Mouse (Mus musculus): Measurements from ENCODE around the gene Phldb3.

DNA sequence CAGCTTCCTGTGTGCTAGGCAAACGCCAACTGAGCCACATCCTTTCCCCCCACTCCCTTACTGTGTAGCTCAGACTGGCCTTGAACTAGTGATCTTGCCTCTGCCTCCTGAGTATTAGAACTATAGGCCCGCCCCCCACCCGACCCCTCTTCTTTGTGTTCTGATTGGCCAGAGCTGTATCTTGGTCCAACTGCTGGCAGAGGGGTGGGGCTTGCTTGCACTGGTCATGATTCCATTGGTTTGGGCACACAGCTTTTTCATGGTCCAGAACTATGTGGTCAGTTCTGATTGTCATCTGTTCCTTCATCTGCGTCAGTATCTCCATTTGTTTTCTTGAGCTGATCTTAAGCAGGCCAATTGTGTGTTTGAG, 46.7 kb upstream of the Phldb3 start:
- TF ChIP-seq CTCF (conservative IDR thresholded peaks at IDR 0.05; ENCODE audit: low read length) (no peak), NANOG (IDR thresholded peaks at IDR 0.05; ENCODE audit: borderline replicate concordance, low read length) (no peak)
